Mouse (Mus musculus) c-Kit-negative CD71-positive TER-119-positive erythroid progenitor cells, embryonic 14.5 days (primary cell): ENCODE measurements around the gene Tiprl.

Source experiments
- DNase-seq: peaks from one replicate; pipeline ENCODE4 v3.0.0-alpha.2; 2013; ENCODE audit warnings: low read depth, low spot score

Tiprl gene

DNA sequence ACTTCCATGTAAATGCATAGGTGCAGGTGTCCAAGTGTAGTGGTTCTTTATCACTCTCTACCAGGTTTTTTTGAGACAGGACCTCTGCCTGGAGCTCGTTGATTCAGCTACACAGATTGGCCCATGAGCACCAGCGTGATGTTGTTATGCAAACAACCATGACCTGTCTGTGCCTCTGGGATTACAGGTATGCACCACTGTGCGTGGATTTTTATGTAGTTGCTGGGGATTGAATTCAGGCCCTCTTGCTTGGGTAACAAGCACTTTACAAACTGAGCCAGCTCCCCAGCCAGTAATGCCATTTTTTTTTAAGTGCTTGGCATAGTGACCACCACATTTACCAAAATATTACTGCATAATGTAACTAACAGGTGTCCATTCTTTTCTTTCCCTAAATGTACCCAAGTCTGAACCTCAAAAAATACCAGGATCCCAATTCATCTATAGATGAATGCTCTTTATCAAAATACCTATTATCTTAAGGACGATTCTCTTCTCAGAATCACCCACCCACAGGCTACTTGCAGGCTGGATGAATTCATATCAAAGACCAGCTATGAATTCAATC is 35.3 kb downstream of the Tiprl start:
- no peak for DNase-seq

GRCm38 (mm10) chr1:165200748-165201147 is 36.0 kb downstream of the Tiprl start:
- no peak for DNase-seq

DNA sequence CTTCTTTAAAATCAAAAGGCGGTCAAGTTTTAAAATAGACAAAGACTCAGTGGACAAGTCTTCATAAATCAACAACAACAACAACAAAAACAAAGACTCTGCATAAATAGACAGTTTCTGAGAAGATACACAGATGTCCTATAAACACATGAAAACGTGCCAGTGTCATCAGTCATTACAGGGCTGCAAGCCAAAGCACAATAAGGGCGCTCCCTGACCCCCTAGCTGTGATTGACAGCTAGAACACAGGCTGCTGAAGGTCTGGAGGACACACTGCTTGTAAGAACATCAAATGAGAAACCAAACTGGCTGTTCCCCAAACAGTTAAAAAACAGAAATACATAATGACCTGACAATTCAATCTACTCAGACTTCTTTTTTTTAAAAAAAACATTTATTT is 37.2 kb downstream of the Tiprl start:
- no peak for DNase-seq

- DNase-seq = no peak
Measured at GRCm38 (mm10) chr1:165198951-165199350, 37.8 kb downstream of the Tiprl start.

- DNase-seq = no peak
Measured at GRCm38 (mm10) chr1:165197875-165198274, 38.9 kb downstream of the Tiprl start.

GRCm38 (mm10) chr1:165195396-165195960 is 41.3 kb downstream of the Tiprl start:
- DNase-seq = no peak

GRCm38 (mm10) chr1:165194662-165195013 is 42.2 kb downstream of the Tiprl start:
- DNase-seq = no peak

- DNase-seq = peak; percentile 80
Measured at GRCm38 (mm10) chr1:165193880-165194661, 42.7 kb downstream of the Tiprl start, which contains the start of gene Sft2d2. Gene Sft2d2, minus strand, starts transcription at chr1:165194438.

DNA sequence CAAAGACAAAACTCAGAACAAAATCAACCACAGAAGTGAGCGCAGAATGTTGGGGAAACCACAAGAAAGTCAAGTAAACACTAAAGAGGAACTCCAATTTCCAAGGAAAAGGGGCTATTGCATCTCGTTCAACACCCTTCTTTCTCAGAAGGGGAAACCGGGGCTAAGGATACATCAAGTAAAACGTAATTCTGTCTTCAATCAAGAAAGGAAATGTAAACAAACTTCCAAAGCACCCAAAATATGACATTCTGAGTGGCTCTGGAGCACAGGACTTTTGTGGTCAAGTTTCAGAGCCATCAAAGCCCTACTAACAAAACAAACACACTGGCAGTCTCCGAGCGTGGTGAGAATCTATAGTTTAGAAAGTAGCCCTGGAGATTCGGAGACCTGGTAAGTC is 43.4 kb downstream of the Tiprl start:
- no peak for DNase-seq

- no peak for DNase-seq
Measured at GRCm38 (mm10) chr1:165192714-165193264, 44.0 kb downstream of the Tiprl start.

- DNase-seq = no peak
Measured at GRCm38 (mm10) chr1:165192102-165192501, 44.7 kb downstream of the Tiprl start.

- no peak for DNase-seq
Measured at GRCm38 (mm10) chr1:165191611-165192010, 45.2 kb downstream of the Tiprl start.

DNA sequence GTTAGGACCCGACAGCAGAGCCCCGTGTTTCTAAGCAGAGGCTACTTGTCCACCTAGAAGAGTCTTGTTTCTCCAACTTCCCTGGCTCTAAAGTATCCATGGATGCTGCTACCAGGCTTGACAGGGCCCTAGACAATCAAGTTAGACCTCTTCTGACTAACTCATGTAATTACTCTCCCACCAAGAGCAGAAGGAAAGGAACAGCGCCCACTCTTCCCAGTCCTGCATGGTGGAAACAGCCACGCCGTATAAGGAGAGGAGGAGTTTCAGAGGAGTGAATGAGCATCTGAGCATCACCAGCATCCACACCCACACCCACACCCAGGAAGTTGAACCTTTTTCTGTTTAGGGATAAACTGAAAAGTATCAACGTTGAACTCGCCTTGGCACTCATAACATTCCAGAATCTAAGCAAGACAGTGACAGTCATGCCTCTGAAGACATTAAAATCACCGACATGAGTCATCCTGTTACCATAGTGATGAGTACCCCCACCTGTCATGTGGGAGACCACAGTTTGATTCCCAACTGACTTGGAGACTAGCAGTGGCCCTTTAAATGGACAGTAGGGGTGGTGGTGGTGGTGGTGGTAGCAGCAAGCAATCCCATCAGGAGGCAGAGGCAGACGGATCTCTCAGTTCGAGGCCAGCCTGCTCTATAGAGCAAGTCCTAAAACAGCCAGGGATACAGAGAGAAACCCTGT is 46.1 kb downstream of the Tiprl start:
- no peak for DNase-seq

DNA sequence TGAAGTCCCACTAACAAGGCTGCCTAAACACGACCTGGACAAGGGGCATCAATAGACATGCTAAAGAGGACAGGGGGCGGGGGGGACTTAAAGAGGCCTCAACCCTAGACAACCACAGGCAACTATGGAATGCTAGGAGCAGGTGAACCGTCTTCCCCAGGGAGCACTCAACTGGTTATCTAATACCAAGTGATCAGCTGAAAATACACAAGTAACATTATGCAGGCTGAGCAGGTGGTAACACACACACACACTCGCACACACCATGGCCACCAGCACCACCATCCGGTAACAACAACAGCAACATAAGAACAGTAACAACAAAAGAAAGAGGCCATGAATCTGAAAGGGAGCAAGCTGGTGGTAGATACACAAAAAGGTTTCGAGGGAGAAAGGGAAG is 46.7 kb downstream of the Tiprl start:
- no peak for DNase-seq

DNA sequence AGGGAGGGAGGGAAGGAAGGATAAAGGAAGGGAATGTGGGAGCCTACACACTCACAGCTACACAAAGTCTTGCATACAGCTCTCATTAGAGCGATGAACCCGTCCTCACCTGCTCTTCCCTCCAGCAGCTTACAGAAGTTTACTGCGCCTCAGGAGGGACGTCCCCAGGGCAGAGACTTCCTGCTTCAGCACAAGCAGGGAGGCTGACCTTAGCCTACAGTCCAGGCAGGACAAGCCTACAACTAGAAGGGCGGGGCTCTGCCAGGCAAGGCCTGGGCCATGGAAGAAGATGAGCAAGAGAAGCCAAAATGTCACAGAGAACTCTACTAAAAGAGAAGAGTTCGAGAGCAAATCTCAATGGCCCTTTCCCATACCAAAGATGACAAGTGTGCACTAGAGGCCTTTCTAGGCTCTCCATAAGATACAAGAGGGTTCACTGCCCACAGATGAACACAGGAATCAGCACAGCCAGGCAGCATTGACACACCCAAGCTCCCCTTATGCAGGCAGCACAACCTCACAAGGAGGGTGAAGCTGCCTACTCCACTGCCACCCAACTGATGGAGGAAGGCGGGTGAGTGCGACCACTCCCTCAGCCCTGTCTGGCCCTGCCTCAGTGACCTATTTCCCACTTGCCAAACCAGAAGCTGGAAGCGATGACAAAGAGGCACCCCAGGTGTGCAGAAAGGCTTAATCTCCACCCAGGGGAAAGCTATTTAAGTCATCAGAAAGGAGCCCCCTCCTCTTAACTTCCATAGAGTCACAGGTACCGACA is 47.8 kb downstream of the Tiprl start:
- no peak for DNase-seq

GRCm38 (mm10) chr1:165187357-165187756 is 49.4 kb downstream of the Tiprl start:
- no peak for DNase-seq

GRCm38 (mm10) chr1:165186491-165186890 is 50.3 kb downstream of the Tiprl start:
- no peak for DNase-seq

- DNase-seq = no peak
Measured at GRCm38 (mm10) chr1:165185116-165185515, 51.7 kb downstream of the Tiprl start.

GRCm38 (mm10) chr1:165184178-165184577 is 52.6 kb downstream of the Tiprl start:
- DNase-seq = no peak

- no peak for DNase-seq
Measured at GRCm38 (mm10) chr1:165183400-165183799, 53.4 kb downstream of the Tiprl start.

GRCm38 (mm10) chr1:165179321-165179720 is 57.5 kb downstream of the Tiprl start:
- DNase-seq = no peak
